Mouse (Mus musculus) liver, embryonic 13.5 days (tissue): Measurements from ENCODE around the gene Gal3st1. TPM values are rescaled to one million over a fixed set of nuclear protein-coding genes. Genes with fewer than 3 reads are reported as not detected.

Experiments used
- polyA plus RNA-seq: library from polyadenylated mRNA; unstranded; fragments of >200 nt; fragmentation: Nextera tagmentation; extraction: Ambion mirVana; gene quantifications from 2 replicates; pipeline ENCODE4 v1.2.1, GENCODE M21; 2015

Gene Gal3st1
- polyA plus RNA-seq, 1 experiment from 2014 or later: 0.78 TPM

Other genes with a start within 250 kb of the Gal3st1 start
- 0.18 and 0.27 TPM in 2 replicates for gene Osbp2, start 119.7 kb upstream of the Gal3st1 start, polyA plus RNA-seq
- gene 4921536K21Rik, start 88.5 kb upstream of the Gal3st1 start, polyA plus RNA-seq: 0.03 TPM in 1 of 2 replicates, not detected in the other
- 0.43 and 0.48 TPM in 2 replicates for gene Dusp18, start 88.4 kb upstream of the Gal3st1 start, polyA plus RNA-seq
- gene Slc35e4, start 69.0 kb upstream of the Gal3st1 start, polyA plus RNA-seq: 0.45 and 0.68 TPM in 2 replicates
- 14.8 and 15.9 TPM in 2 replicates for gene Tcn2, start 51.5 kb upstream of the Gal3st1 start, polyA plus RNA-seq
- gene Pes1, start 19.7 kb upstream of the Gal3st1 start, polyA plus RNA-seq: 60.0 and 69.4 TPM in 2 replicates
- gene 4930556J24Rik, start 6.9 kb upstream of the Gal3st1 start, polyA plus RNA-seq: 0.13 TPM in 1 of 2 replicates, not detected in the other
- 0.96 and 1.2 TPM in 2 replicates for gene Sec14l4, start 47.8 kb downstream of the Gal3st1 start, polyA plus RNA-seq
- not detected in 2 replicates for gene Sec14l3, start 81.2 kb downstream of the Gal3st1 start, polyA plus RNA-seq
- gene Mtfp1, start 111.8 kb downstream of the Gal3st1 start, polyA plus RNA-seq: 32.2 and 33.9 TPM in 2 replicates
- gene Sec14l2, start 139.8 kb downstream of the Gal3st1 start, polyA plus RNA-seq: 5.8 and 7.0 TPM in 2 replicates
- 5.6 and 6.1 TPM in 2 replicates for gene Rnf215, start 151.6 kb downstream of the Gal3st1 start, polyA plus RNA-seq
- gene Ccdc157, start 176.7 kb downstream of the Gal3st1 start, polyA plus RNA-seq: 0.65 and 0.87 TPM in 2 replicates
- gene Sf3a1, start 176.7 kb downstream of the Gal3st1 start, polyA plus RNA-seq: 23.5 and 32.9 TPM in 2 replicates
- gene Tbc1d10a, start 203.2 kb downstream of the Gal3st1 start, polyA plus RNA-seq: 6.0 and 6.2 TPM in 2 replicates
- gene Castor1, start 234.6 kb downstream of the Gal3st1 start, polyA plus RNA-seq: 1.9 and 2.1 TPM in 2 replicates